In genomic region chr11:113008521-113008920, GRCm38 (mm10) we compare ENCODE assay signal across 15 mouse cellular contexts.
DNase-seq lines count a peak whose midpoint lies in the region; ATAC-seq lines count a peak whose summit lies in the region.
"Had no signal": no experiment of that assay in that cellular context is flagged by ENCODE, and none has a peak within 500 bp of the region (broad histone marks: within the 10 kb centered on the region; RNA-seq: fewer than 3 reads in every experiment).

No protein-coding gene starts in this region.

- H3K27ac ChIP-seq in lung, embryonic 16.5 days (ENCODE audit: low read length): no peak overlapping the region
- H3K27ac ChIP-seq: liver, embryonic 15.5 days had no signal

- no peaks in the 10 kb centered on the region for H3K27me3 ChIP-seq in lung, embryonic 16.5 days (ENCODE audit: control insufficient read depth, insufficient read depth, low read depth, low read length)
- H3K27me3 ChIP-seq: liver, embryonic 15.5 days had no signal

- ATAC-seq in lung, embryonic 16.5 days (ENCODE audit: low read depth): peak; percentile 26; the same call in 1 of the 2 replicates
- ATAC-seq in frontal cortex, adult (ENCODE audit: low TSS enrichment): no peak
- ATAC-seq: forebrain, embryonic 14.5 days; midbrain, embryonic 16.5 days had no signal

- no peak overlapping the region for H3K9ac ChIP-seq in lung, embryonic 16.5 days (ENCODE audit: low read length)
- H3K9ac ChIP-seq: liver, embryonic 15.5 days had no signal

- peak; percentile 25 to 32 for DNase-seq in heart, adult 9 months (ENCODE audit: low spot score in 2 of 2)
- DNase-seq in heart, postnatal 10 days: no peak
- DNase-seq in lung, postnatal 14 days: no peak
- DNase-seq in adrenal gland, postnatal 10 days: peak; percentile 72
- DNase-seq in kidney, postnatal 14 days: peak; percentile 41
- no peak for DNase-seq in right cerebral cortex, postnatal 10 days (ENCODE audit: low spot score in 2 of 2)
- DNase-seq: embryo, embryonic 11 days; layer of hippocampus, postnatal 36 days; thymus, postnatal 14 days had no signal

- H3K4me2 ChIP-seq in lung, embryonic 16.5 days (ENCODE audit: low read depth, low read length): no peak overlapping the region
- H3K4me2 ChIP-seq: liver, embryonic 15.5 days had no signal

- 53% methylated on average over 4 of the region's 4 CpGs for WGBS in lung, embryonic 16.5 days

- H3K4me3 ChIP-seq in lung, embryonic 16.5 days (ENCODE audit: low read length): no peak overlapping the region
- H3K4me3 ChIP-seq: liver, embryonic 15.5 days had no signal

- H3K4me1 ChIP-seq in lung, embryonic 16.5 days (replicated peaks; ENCODE audit: control insufficient read depth, insufficient read depth, low read length): no peaks in the 10 kb centered on the region
- H3K4me1 ChIP-seq: liver, embryonic 15.5 days had no signal

- H3K9me3 ChIP-seq in lung, embryonic 16.5 days (ENCODE audit: control insufficient read depth, low read length): no peaks in the 10 kb centered on the region
- H3K9me3 ChIP-seq: liver, embryonic 15.5 days had no signal

- intact Hi-C loops in heart, postnatal 10 days (cut with DNase I): no loop called here

- H3K36me3 ChIP-seq in lung, embryonic 16.5 days (ENCODE audit: control insufficient read depth, insufficient read depth, low read length): no peaks in the 10 kb centered on the region
- H3K36me3 ChIP-seq: G1E; liver, embryonic 15.5 days had no signal

Comparison
In these comparisons a context has a peak if more than half of its experiments do, and no peak if none do; other contexts are left out.
1. DNase-seq: peak in heart, adult 9 months (2 of 2), adrenal gland, postnatal 10 days (single experiment) and kidney, postnatal 14 days (single experiment); none in heart, postnatal 10 days (0 of 2), lung, postnatal 14 days (single experiment) and right cerebral cortex, postnatal 10 days (0 of 2).